Mouse (Mus musculus): ENCODE results near the gene Ap5s1. TPM values are rescaled to one million over a fixed set of nuclear protein-coding genes. Genes with fewer than 3 reads are reported as not detected.

Ap5s1 gene
- total RNA-seq, 2 experiments from 2014 or later: 16.9 to 25.8 TPM

Other genes starting within 250 kb of the Ap5s1 start
- gene Gfra4, start 164.0 kb upstream of the Ap5s1 start, total RNA-seq (2021): 10 to 100 TPM in 1 of 2 experiments, 1 to 10 TPM in 1; 8.5 to 15.1 TPM
- gene Adam33, start 143.3 kb upstream of the Ap5s1 start, total RNA-seq (2021): 1 to 10 TPM; 2.4 to 3.9 TPM
- 1 to 10 TPM; 3.8 to 3.9 TPM for gene Siglec1, start 120.3 kb upstream of the Ap5s1 start, total RNA-seq (2021)
- gene Hspa12b, start 79.8 kb upstream of the Ap5s1 start, total RNA-seq (2021): 10 to 100 TPM; 23.5 to 27.5 TPM
- gene Gm11037, start 73.6 kb upstream of the Ap5s1 start, total RNA-seq (2021): not detected
- gene 1700037H04Rik, start 47.0 kb upstream of the Ap5s1 start, total RNA-seq (2021): 10 to 100 TPM; 82.0 to 96.4 TPM
- gene Cenpb, start 27.0 kb upstream of the Ap5s1 start, total RNA-seq (2021): 10 to 100 TPM; 76.2 to 86.6 TPM
- gene Cdc25b, start 20.1 kb upstream of the Ap5s1 start, total RNA-seq (2021): 10 to 100 TPM; 13.6 to 22.4 TPM
- gene Spef1, start 19.8 kb upstream of the Ap5s1 start, total RNA-seq (2021): 10 to 100 TPM in 1 of 2 experiments, 1 to 10 TPM in 1; 7.4 to 10.5 TPM
- gene Mavs, start 27.0 kb downstream of the Ap5s1 start, total RNA-seq (2021): 10 to 100 TPM; 36.2 to 46.4 TPM
- gene Pank2, start 55.4 kb downstream of the Ap5s1 start, total RNA-seq (2021): 10 to 100 TPM; 52.7 to 57.7 TPM
- gene Rnf24, start 145.8 kb downstream of the Ap5s1 start, total RNA-seq (2021): 1 to 10 TPM; 9.3 to 10.0 TPM